Comparison of ENCODE assay signal across 7 mouse cellular contexts in genomic region chr1:189922721-189923120, GRCm38 (mm10). TPM values are rescaled to one million over a fixed set of nuclear protein-coding genes. Genes with fewer than 3 reads are reported as not detected.
DNase-seq lines count a peak whose midpoint lies in the region; ATAC-seq and TF ChIP-seq lines count a peak whose summit lies in the region.

No protein-coding gene starts in this region.

- peak overlapping the region; percentile 73; the same call in 1 of the 2 replicates for H3K4me3 ChIP-seq in spleen, adult 2 months (ENCODE audit: extremely low read depth, insufficient read depth, insufficient read length)
- peak overlapping the region; percentile 87 for H3K4me3 ChIP-seq in heart, embryonic 15.5 days
- H3K4me3 ChIP-seq in limb, embryonic 11.5 days (ENCODE audit: low read depth, low read length) = peak overlapping the region; percentile 74
- peak overlapping the region; percentile 68 for H3K4me3 ChIP-seq in stomach, embryonic 14.5 days (ENCODE audit: low read depth, low read length)

- no peaks in the 10 kb centered on the region for H3K27me3 ChIP-seq in spleen, adult 2 months (ENCODE audit: control insufficient read depth, insufficient read depth, low read length)
- H3K27me3 ChIP-seq in heart, embryonic 15.5 days = no peaks in the 10 kb centered on the region
- no peaks in the 10 kb centered on the region for H3K27me3 ChIP-seq in limb, embryonic 11.5 days (ENCODE audit: control insufficient read depth, insufficient read depth, low read length)
- H3K27me3 ChIP-seq in stomach, embryonic 14.5 days (ENCODE audit: control insufficient read depth, insufficient read depth, low read length) = no peaks in the 10 kb centered on the region

- H3K4me1 ChIP-seq in spleen, adult 2 months (ENCODE audit: control insufficient read depth, insufficient read depth, insufficient read length) = peaks cover 3% of the 10 kb centered on the region
- H3K4me1 ChIP-seq in heart, embryonic 15.5 days (replicated peaks) = peaks cover 52% of the 10 kb centered on the region
- H3K4me1 ChIP-seq in limb, embryonic 11.5 days (ENCODE audit: control insufficient read depth, insufficient read depth, low read length) = peaks cover 17% of the 10 kb centered on the region
- H3K4me1 ChIP-seq in stomach, embryonic 14.5 days (ENCODE audit: control insufficient read depth, insufficient read depth, low read length) = peaks cover 8% of the 10 kb centered on the region; the same call in 1 of the 2 replicates

- TF ChIP-seq CTCF in spleen, adult 2 months (IDR thresholded peaks at IDR 0.05; ENCODE audit: extremely low read depth, insufficient read depth, insufficient read length, insufficient replicate concordance) = no peak

- no peaks in the 10 kb centered on the region for H3K36me3 ChIP-seq in spleen, adult 2 months (ENCODE audit: control insufficient read depth, insufficient read depth, low read length)
- no peaks in the 10 kb centered on the region for H3K36me3 ChIP-seq in heart, embryonic 15.5 days
- no peaks in the 10 kb centered on the region for H3K36me3 ChIP-seq in limb, embryonic 11.5 days (ENCODE audit: control insufficient read depth, insufficient read depth, low read length)
- H3K36me3 ChIP-seq in stomach, embryonic 14.5 days (ENCODE audit: control insufficient read depth, insufficient read depth, low read length) = no peaks in the 10 kb centered on the region

- no peak overlapping the region for H3K27ac ChIP-seq in spleen, adult 2 months (ENCODE audit: insufficient read depth, low read length)
- H3K27ac ChIP-seq in heart, embryonic 15.5 days = peak overlapping the region; percentile 95
- H3K27ac ChIP-seq in limb, embryonic 11.5 days (replicated peaks; ENCODE audit: low read depth, low read length) = no peak overlapping the region
- no peak overlapping the region for H3K27ac ChIP-seq in stomach, embryonic 14.5 days (ENCODE audit: low read length)

- H3K4me2 ChIP-seq in heart, embryonic 15.5 days = peak overlapping the region; percentile 90
- H3K4me2 ChIP-seq in limb, embryonic 11.5 days (ENCODE audit: low read depth, severe bottlenecking) = peak overlapping the region; percentile 99
- peak overlapping the region; percentile 75 for H3K4me2 ChIP-seq in stomach, embryonic 14.5 days (replicated peaks; ENCODE audit: low read depth, low read length)

- ATAC-seq in heart, embryonic 15.5 days (replicated peaks; ENCODE audit: insufficient number of reproducible peaks, insufficient read depth, low FRiP score, low read depth) = no peak
- no peak for ATAC-seq in limb, embryonic 11.5 days (ENCODE audit: insufficient number of reproducible peaks, low FRiP score, low TSS enrichment, low read depth)
- ATAC-seq in stomach, embryonic 14.5 days (ENCODE audit: insufficient number of reproducible peaks, insufficient read depth, low FRiP score, low read depth) = no peak
- no peak for ATAC-seq in megakaryocyte progenitor cell, adult 5-6 weeks (replicated peaks; ENCODE audit: poor library complexity)
- ATAC-seq in inflammation-experienced regulatory T-cells, adult 6 months = no peak

- TF ChIP-seq POLR2A in spleen, adult 2 months (IDR thresholded peaks at IDR 0.05; ENCODE audit: low read depth, low read length) = no peak

- H3K9ac ChIP-seq in heart, embryonic 15.5 days = peak overlapping the region; percentile 94; the same call in 1 of the 2 replicates
- peak overlapping the region; percentile 85 for H3K9ac ChIP-seq in limb, embryonic 11.5 days (ENCODE audit: low read length)
- peak overlapping the region; percentile 86 for H3K9ac ChIP-seq in stomach, embryonic 14.5 days (replicated peaks; ENCODE audit: low read depth, low read length)

- 38% methylated on average over 9 of the region's 9 CpGs for WGBS in spleen, adult 2 months
- 22% methylated on average over 9 of the region's 9 CpGs for WGBS in heart, embryonic 15.5 days
- WGBS in limb, embryonic 11.5 days = 4% methylated on average over 9 of the region's 9 CpGs
- 19% methylated on average over 9 of the region's 9 CpGs for WGBS in stomach, embryonic 14.5 days

- H3K9me3 ChIP-seq in heart, embryonic 15.5 days (replicated peaks) = no peaks in the 10 kb centered on the region
- H3K9me3 ChIP-seq in limb, embryonic 11.5 days (ENCODE audit: control insufficient read depth, low read length) = no peaks in the 10 kb centered on the region
- no peaks in the 10 kb centered on the region for H3K9me3 ChIP-seq in stomach, embryonic 14.5 days (ENCODE audit: control insufficient read depth, low read depth, low read length)

- DNase-seq in spleen, adult 2 months (ENCODE audit: low read depth in 1 of 2, low spot score in 2 of 2) = no peak
- DNase-seq in spleen, postnatal 14 days (ENCODE audit: low spot score in 2 of 2) = no peak
- peak; percentile 45 for DNase-seq in limb, embryonic 11.5 days (ENCODE audit: low spot score)

RNA-seq across cellular contexts. Expression of gene Smyd2, which starts 0.6 kb away (rescaled TPM):
- 13.0 and 14.6 TPM in 2 replicates for polyA plus RNA-seq in spleen, adult 2 months (2012; rRNA removed)
- 208 and 210 TPM in 2 replicates for polyA plus RNA-seq in heart, embryonic 15.5 days (2015; fragmentation: Nextera tagmentation; extraction: Ambion mirVana)
- 71.5 and 71.8 TPM in 2 replicates for polyA plus RNA-seq in limb, embryonic 11.5 days (2014; fragmentation: Nextera tagmentation; extraction: Ambion mirVana)
- 96.4 and 105 TPM in 2 replicates for polyA plus RNA-seq in stomach, embryonic 14.5 days (2014; fragmentation: Nextera tagmentation; extraction: Ambion mirVana)
- 88.9 and 94.8 TPM in 2 replicates for total RNA-seq in megakaryocyte progenitor cell, adult 5-6 weeks (2015)
- total RNA-seq in megakaryocyte progenitor cell, adult 5-6 weeks (2017) = 99.6 and 139 TPM in 2 replicates
- polyA plus RNA-seq in inflammation-experienced regulatory T-cells, adult 6 months (2017; shearing (Covaris generic)) = 10 to 100 TPM in 2 of 3 experiments, 1 to 10 TPM in 1; 4.9 to 14.0 (median 11.7) TPM
